Mouse (Mus musculus): ENCODE measurements around the gene Clrn2. TPM values are rescaled to one million over a fixed set of nuclear protein-coding genes. Genes with fewer than 3 reads are reported as not detected.
"Not testable (repeated sequence)": the region's sequence is repeated elsewhere in the genome, so short reads cannot be mapped to it uniquely, and the experiment has no call there.

Gene Clrn2
- polyA plus RNA-seq, 1 experiment from 2014 or later = not detected

DNA sequence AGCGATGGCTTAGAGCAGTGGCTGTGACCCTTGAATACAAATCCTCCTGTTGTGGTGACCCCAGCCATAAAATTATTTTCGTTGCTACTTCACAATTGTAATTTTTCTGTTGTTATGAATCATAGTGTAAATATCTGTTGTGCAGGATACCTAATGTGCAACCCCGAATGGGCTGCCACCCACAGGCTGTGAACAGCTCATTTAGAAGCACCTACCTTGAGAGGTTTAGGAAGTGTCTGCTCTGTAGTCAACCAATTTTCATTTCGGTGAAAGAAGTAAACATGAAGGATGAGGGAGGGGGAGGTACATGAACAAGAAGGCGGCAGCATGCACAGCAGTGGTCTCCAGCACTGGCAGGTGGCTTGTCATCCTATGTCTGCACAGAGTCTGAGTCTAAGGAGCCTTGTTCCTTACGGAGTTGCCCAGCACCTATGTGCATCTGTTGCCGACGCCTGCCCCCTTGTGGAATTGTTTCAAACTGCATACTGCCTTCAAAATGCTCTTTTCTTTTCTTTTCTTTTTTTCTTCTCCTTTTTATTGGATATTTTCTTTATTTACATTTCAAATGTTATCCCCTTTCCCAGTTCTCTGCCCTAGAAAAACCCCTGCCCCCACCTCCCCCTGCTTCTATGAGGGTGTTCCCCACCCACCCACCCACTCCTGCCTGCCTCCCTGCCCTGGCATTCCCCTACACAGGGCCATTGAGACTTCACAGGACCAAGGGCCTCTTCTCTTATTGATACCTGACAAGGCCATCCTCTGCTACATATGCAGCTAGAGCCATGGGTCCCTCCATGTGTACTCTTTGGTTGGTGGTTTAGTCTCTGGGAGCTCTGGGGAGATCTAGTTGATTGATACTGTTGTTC lies 29.3 kb upstream of the Clrn2 start:
- Histone ChIP-seq H3K4me2 (ENCODE audit: low read length) (no peak overlapping the region), H3K4me3 (replicated peaks; ENCODE audit: low read depth, low read length) (no peak overlapping the region), H3K9me3 (replicated peaks; ENCODE audit: low read length) (no peaks in the 10 kb centered on the region), H3K9ac (ENCODE audit: low read depth, low read length) (no peak overlapping the region), H3K27ac (no peak overlapping the region), H3K36me3 (ENCODE audit: insufficient read depth, low read length) (no peaks in the 10 kb centered on the region), H3K4me1 (replicated peaks; ENCODE audit: insufficient read depth, low read length) (no peaks in the 10 kb centered on the region), H3K27me3 (ENCODE audit: insufficient read depth, low read length) (no peaks in the 10 kb centered on the region)
- peak; percentile 91 for TF ChIP-seq CTCF (IDR thresholded peaks at IDR 0.05; ENCODE audit: low read depth)
- WGBS = 42% methylated on average over 8 of the region's 8 CpGs
- peak; percentile 60; the same call in 1 of the 2 replicates for ATAC-seq (replicated peaks; ENCODE audit: low FRiP score, low read depth)
- DNase-seq (ENCODE audit: low spot score) = peak; percentile 83

DNA sequence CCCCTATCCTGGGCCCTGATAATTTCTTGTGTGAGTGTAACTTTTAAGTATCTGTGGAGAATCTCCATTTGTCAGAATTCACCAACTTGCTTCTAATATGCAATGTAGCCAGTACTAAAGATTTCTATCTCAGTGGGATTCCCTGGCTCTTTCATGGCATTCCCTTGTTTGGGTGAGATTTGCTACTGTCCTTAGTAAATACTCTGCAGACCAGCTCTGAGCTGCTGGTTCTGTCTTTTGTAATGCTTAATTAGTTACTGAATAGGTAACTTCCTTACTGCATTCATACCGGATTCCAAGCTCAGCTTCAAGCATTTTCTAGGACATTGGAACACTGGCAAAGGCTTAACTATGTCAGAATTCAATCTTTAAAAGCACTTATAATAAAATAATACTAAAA lies 27.8 kb upstream of the Clrn2 start:
- not testable (repeated sequence) for H3K4me3 ChIP-seq (replicated peaks; ENCODE audit: low read depth, low read length); DNase-seq (ENCODE audit: low spot score); ATAC-seq (replicated peaks; ENCODE audit: low FRiP score, low read depth); H3K4me2 ChIP-seq (ENCODE audit: low read length); H3K27ac ChIP-seq; H3K36me3 ChIP-seq (ENCODE audit: insufficient read depth, low read length); H3K9ac ChIP-seq (ENCODE audit: low read depth, low read length); H3K9me3 ChIP-seq (replicated peaks; ENCODE audit: low read length); H3K4me1 ChIP-seq (replicated peaks; ENCODE audit: insufficient read depth, low read length); H3K27me3 ChIP-seq (ENCODE audit: insufficient read depth, low read length)
- WGBS = 53% methylated on average over 1 of the region's 1 CpGs

DNA sequence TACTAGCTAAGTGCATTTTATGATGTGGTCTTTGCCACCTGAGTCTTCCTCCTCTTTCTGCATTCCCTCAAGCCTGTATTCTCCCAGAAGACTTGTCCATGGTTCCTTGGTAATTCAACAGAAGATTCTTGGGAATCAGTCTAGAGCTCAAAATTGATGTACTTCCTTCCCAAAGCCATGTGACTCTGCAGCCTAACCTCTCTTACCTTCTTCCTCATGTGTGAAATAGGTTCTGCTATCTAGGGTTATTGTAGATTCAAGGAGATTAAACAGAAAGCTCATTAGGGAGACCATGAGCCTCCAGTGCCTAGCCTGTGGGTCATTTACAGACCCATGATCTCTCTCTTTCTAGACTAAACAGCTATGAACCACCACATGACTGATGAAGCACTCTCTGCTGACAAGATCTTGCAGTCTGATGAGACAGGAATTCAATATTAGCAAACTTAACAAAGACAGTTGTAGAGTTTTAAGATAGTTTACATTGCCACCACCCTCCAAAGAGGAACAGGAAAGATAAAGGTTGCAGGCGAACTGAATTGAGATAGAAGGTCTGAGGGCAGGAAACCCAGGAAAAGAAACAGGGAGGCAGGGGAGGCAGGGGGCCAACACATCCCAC lies 27.0 kb upstream of the Clrn2 start:
- H3K4me3 ChIP-seq (replicated peaks; ENCODE audit: low read depth, low read length) = no peak overlapping the region
- H3K4me1 ChIP-seq (replicated peaks; ENCODE audit: insufficient read depth, low read length) = no peaks in the 10 kb centered on the region
- H3K36me3 ChIP-seq (ENCODE audit: insufficient read depth, low read length) = no peaks in the 10 kb centered on the region
- no peaks in the 10 kb centered on the region for H3K27me3 ChIP-seq (ENCODE audit: insufficient read depth, low read length)
- 85% methylated on average over 1 of the region's 1 CpGs for WGBS
- no peaks in the 10 kb centered on the region for H3K9me3 ChIP-seq (replicated peaks; ENCODE audit: low read length)
- DNase-seq (ENCODE audit: low spot score) = no peak
- no peak for ATAC-seq (replicated peaks; ENCODE audit: low FRiP score, low read depth)
- no peak overlapping the region for H3K27ac ChIP-seq
- H3K4me2 ChIP-seq (ENCODE audit: low read length) = no peak overlapping the region
- TF ChIP-seq CTCF (IDR thresholded peaks at IDR 0.05; ENCODE audit: low read depth) = no peak
- no peak overlapping the region for H3K9ac ChIP-seq (ENCODE audit: low read depth, low read length)

DNA sequence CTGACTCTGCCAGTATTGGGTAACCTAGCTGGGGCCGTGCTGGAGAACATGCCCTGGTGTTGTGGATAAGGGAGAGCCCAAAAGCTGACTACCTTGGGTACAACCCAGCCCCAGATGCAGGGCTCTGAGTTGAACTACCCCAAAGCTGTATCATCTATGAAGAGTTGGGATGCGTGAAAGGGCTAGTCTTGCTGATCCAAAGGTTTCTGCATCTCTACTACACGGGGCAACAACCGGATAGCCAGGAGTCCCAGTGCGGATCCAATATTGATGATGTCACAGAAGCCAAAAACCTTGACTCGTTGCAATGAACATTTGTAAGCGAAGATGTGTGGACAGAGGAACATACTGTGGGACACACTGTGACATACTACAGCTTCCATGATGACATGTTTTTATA lies 25.7 kb upstream of the Clrn2 start:
- no peak for ATAC-seq (replicated peaks; ENCODE audit: low FRiP score, low read depth)
- Histone ChIP-seq H3K27me3 (ENCODE audit: insufficient read depth, low read length) (no peaks in the 10 kb centered on the region), H3K36me3 (ENCODE audit: insufficient read depth, low read length) (0 out of 2 replicates have a peak, but pooled peaks cover 3% of the 10 kb centered on the region), H3K9ac (ENCODE audit: low read depth, low read length) (no peak overlapping the region), H3K4me1 (replicated peaks; ENCODE audit: insufficient read depth, low read length) (no peaks in the 10 kb centered on the region), H3K9me3 (replicated peaks; ENCODE audit: low read length) (no peaks in the 10 kb centered on the region), H3K4me2 (ENCODE audit: low read length) (no peak overlapping the region), H3K27ac (no peak overlapping the region), H3K4me3 (replicated peaks; ENCODE audit: low read depth, low read length) (no peak overlapping the region)
- no peak for TF ChIP-seq CTCF (IDR thresholded peaks at IDR 0.05; ENCODE audit: low read depth)
- WGBS = 90% methylated on average over 7 of the region's 7 CpGs
- DNase-seq (ENCODE audit: low spot score) = no peak

DNA sequence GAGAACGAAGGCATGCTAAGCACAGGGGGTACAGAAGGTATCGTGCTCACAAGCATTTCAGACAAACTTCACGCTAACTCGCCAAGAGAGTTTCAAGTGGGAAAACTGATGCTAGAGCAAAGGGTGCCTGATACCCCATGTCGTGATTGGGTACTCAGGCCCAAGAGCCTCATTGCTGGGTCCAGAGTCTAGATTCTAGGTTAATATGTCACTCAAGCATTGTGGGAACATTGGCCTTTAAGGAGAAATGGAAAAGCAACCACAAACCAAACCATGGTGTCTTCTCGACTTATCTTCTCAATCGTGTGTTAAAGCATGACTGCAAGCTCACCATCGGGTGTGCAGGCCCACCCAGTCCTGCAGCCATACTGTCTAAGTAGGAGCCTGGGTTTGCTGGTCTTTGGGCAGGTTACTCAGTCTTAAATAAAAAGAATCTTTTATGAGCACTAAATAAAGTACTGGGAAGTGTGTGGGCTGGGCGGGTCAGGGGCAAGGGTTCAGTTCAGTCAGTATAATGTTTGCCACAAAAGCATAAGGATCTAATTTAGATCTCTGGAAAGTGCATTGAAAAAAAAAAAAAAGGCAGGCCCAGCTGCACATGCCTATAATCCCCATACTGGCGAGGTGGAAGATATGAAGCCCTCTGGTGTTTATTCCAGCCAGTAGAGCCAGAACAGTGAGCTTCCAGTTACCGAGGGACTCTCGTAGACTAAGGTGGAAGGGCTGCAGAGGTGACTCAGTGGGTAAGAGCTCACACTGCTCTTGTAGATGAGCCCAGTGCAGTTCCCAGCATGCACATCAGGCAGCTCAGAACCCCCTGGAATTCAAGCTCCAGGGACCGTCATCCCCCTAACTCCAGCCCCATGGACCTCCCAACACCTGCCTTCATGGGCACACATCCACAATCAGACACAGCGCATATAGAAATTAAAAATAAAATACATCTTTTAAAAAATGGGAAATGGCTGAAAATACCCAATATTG lies 17.3 kb upstream of the Clrn2 start:
- Histone ChIP-seq H3K36me3 (ENCODE audit: insufficient read depth, low read length) (peaks cover 26% of the 10 kb centered on the region; the same call in 1 of the 2 replicates), H3K27ac (0 out of 2 replicates have a peak overlapping the region, but pooled peaks have one; percentile 37), H3K9ac (ENCODE audit: low read depth, low read length) (no peak overlapping the region), H3K9me3 (replicated peaks; ENCODE audit: low read length) (no peaks in the 10 kb centered on the region), H3K4me2 (ENCODE audit: low read length) (no peak overlapping the region), H3K4me1 (replicated peaks; ENCODE audit: insufficient read depth, low read length) (no peaks in the 10 kb centered on the region), H3K27me3 (ENCODE audit: insufficient read depth, low read length) (no peaks in the 10 kb centered on the region), H3K4me3 (replicated peaks; ENCODE audit: low read depth, low read length) (no peak overlapping the region)
- no peak for TF ChIP-seq CTCF (IDR thresholded peaks at IDR 0.05; ENCODE audit: low read depth)
- ATAC-seq (replicated peaks; ENCODE audit: low FRiP score, low read depth) (peak; percentile 83), DNase-seq (ENCODE audit: low spot score) (no peak)
- WGBS = 78% methylated on average over 14 of the region's 14 CpGs

DNA sequence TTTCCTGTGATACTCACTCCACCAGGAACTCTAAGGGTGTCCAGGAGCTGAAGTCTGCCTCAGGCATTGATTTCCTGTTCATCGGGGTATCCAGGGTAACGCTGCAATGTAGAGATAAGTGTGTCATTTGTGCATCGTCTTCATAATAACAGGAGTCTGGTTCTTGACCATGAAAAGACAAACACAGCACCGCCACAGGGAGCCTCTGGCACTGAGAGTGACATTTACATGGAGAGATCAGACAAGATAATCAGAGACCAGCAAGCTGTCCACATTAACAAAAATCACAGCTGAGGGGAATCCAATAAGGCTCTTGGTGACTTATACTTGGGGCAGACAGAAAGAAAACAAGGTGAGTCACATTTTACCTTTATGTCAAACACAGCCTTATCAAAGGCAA lies 15.7 kb upstream of the Clrn2 start:
- H3K27me3 ChIP-seq (ENCODE audit: insufficient read depth, low read length) = no peaks in the 10 kb centered on the region
- peaks cover 23% of the 10 kb centered on the region; the same call in 1 of the 2 replicates for H3K36me3 ChIP-seq (ENCODE audit: insufficient read depth, low read length)
- no peak for DNase-seq (ENCODE audit: low spot score)
- WGBS = 78% methylated on average over 4 of the region's 4 CpGs
- H3K9me3 ChIP-seq (replicated peaks; ENCODE audit: low read length) = no peaks in the 10 kb centered on the region
- ATAC-seq (replicated peaks; ENCODE audit: low FRiP score, low read depth) = no peak
- H3K9ac ChIP-seq (ENCODE audit: low read depth, low read length) = no peak overlapping the region
- no peak overlapping the region for H3K4me2 ChIP-seq (ENCODE audit: low read length)
- no peak for TF ChIP-seq CTCF (IDR thresholded peaks at IDR 0.05; ENCODE audit: low read depth)
- H3K4me3 ChIP-seq (replicated peaks; ENCODE audit: low read depth, low read length) = no peak overlapping the region
- H3K4me1 ChIP-seq (replicated peaks; ENCODE audit: insufficient read depth, low read length) = no peaks in the 10 kb centered on the region
- H3K27ac ChIP-seq = peak overlapping the region; percentile 19; the same call in 1 of the 2 replicates
